Mouse (Mus musculus): ENCODE results near the gene Coq7.

Gene Coq7

DNA sequence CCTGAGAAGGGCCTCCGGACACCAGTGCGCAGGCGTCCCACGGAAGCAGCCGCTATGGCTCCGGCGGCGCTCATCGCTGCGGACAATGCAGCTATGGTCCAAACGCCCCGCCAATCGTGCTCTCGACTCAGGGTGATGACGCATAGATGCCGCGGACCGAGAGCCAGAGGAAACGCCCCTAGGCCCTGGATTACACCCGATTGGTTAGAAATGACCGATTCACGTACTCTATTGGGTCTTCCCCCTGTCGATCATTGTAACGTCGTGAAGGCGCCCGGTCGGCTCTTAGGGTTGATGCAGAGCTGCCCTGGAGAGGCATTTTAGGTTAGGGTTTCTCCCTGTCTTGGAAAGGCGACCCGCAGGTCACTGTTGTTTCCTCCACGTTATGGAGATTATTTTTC, at the start of gene Coq7:
Gene Coq7, minus strand, starts transcription at position 179 of the 401 bp plus-strand sequence.
- DNase-seq = peak; percentile 91 to 92

DNA sequence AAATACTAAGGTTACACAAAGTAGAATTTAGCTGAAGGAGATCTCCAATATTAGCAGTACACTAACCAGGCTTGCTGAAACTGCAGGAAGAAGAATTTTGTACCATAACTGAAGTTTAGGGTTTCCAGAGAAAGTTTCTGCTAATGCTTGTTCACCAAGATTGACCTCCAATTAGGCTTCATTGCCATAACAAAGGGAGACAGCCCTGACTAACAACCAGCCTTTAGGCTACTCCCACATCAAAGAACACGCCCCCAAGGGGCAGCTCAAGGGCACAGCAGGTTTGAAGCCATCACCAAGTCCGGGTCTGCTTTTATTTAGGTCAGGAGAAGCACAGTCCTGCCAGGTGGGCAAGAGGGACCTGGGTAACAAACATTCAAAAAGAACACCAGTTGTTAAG, 46.8 kb upstream of the Coq7 start:
- DNase-seq = no peak

DNA sequence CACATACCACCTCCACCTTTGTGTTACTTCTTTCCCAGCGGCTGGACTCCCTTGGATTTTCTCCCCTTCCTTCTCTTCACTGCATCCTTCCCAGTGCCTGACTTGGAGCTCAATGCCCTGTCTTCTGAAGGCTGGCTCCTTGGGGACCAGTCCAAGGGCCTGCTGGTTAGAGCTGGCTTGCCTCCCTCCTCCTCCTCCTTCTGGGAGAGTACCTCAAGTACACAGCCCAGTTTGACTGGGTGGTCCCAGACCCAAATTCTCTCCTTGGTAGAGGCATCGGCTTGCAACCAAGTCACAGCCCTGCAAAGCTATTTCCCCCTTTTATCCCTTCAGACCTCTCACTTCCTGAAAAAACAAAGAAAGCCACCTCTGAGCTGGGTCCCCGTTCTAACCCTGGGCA, 45.1 kb upstream of the Coq7 start:
- no peak for DNase-seq

DNA sequence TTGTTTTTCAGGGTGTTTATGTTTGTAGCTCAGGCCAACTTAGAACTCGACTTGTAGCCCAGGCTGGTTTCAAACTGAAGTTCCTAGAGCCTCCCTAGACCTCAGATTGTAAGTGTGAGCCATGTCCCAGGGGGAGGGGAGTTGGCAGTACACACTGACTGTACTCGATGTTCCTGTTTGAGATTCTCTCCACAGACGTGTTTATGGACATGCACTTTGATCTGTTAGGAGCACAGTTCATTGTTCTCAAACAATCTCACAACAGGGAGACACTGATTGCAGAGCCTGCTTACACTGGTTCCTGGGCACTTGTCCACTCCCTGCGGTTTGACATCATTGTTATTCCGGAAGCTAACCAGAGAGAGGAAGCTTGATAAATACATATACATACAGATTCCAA, 38.9 kb upstream of the Coq7 start:
- no peak for DNase-seq

DNA sequence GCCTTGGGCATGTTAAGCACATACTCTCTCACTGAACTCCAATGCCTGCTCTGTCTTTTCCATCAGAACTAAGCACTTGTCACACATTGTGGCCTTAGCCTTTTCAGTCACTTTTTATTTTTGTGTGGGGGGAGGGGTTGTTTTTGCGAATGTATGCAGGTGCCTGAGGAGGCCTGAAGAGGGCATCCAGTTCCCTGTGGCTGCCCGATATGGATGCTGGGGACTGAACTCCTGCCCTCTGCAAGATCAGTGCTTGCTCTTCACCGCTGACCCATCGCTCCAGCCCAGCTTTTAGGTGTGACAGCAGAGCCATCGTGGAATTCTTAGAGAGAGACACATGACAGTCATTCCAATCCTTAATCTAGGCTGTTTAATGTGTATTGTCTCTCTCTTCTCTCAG, 38.2 kb upstream of the Coq7 start:
- DNase-seq = no peak

DNA sequence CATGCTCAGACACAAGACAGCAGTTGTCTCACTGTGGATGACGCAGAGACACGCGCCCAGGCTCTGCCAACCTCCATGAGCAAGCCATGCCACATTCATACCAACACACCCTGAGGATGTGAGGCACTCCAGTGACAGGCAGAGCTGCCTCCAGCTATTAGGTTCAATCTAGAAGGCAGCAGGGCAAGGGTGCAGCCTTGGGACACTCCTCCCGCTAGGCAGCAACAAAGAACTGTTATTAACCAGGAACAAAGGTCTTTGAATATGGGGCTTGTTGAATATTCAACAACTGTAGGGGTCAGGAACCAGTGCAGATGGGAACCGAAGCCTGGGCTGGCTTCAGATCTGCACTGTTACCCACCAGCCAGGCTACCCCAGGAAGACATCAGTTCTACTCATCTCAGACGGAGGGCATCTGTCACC, 36.0 kb upstream of the Coq7 start:
- DNase-seq = no peak

DNA sequence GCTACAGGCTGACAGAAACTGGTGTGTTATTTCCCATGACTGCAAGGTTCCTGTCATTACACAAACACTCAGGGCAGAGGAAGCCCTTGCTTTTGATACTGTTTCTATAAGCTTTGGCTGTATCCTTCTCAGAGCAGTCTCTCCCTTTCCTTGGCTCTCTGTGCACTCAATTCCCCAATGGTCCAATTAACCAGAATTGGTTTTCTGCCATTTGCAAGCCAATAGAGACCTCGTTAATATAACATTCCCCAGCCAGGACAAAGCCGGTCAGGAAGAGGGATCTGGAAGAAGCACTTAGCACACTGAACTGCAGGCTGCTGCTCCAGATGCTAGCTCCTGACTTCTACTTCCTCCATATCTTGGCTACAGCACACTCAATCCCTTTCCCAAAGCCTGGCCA, 21.1 kb upstream of the Coq7 start:
- no peak for DNase-seq

DNA sequence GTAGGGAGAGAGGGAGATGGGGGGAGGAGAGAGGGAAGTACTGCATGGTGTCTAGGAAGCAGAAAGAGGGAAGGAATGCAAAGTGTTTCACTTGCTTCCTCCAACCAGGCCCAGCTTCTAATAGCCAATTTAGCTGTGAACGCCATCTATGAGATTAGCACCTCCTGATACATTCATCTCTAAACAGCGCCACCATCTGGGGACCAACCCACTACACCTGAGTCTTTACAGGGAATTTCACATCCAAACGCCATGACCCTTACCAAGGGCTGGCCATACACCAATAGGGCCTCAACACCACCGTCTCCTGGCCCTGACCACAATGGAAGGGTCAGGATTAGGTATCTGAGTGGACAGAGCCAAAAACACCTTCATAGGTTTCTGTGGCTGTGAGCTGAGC, 20.7 kb upstream of the Coq7 start:
- no peak for DNase-seq

DNA sequence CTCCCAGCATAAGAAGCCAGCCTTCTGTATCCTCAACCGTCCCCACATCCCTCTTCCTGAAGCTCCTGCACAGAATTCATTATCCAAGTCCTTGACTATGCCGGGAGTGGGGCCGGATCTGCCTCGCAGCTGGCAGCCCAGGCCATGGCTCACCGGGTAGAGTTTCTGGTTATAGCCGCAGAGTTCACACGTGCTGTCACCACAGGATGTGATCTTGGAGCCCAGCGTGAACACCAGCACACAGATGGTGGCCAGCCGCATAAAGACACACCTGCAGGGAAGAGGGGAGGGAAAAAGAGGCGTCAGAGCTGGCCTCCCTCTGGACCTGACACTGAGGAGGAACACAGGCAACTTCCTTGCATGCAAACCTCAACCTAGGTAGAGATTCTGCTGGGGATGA, 14.3 kb upstream of the Coq7 start:
- peak; percentile 21 to 38 for DNase-seq

DNA sequence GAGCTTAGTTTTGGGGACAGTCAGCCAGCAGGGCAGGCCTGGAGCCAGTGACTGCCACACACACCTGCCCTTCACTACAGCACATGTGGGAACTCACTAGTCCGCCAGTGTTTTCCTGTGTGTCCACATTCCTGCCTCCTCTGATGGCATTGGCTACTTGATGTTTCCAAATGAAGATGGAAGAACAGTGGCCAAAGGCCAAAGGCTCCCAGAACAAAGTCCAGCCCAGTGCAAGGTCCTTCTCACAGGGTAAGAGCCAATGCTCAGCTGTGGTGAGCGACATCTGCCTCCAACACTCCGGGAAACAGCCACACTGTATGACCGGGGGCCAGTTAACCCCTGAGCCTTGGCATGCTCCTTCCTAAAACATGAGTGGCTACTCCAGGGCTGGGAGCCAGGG, 11.0 kb upstream of the Coq7 start:
- no peak for DNase-seq

DNA sequence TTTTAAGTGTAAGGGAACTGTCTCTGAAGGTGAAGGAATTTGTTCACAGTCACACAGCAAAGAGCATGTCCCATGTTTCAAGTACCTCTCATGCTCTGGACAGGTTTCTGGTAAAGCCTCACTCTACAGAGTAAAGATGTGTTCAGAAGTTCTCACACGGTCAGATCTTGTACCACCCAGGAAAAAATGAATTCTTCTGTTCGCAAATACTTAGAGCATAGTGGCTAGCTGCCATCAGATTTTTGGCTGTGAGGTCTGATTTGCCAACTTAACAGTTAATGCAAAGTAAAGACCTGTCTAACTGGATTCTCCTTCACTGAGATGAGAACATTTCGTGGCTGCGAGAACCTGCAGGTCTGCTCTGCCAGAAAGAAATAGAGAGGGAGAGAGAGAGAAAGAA, 1.9 kb upstream of the Coq7 start:
- no peak for DNase-seq

DNA sequence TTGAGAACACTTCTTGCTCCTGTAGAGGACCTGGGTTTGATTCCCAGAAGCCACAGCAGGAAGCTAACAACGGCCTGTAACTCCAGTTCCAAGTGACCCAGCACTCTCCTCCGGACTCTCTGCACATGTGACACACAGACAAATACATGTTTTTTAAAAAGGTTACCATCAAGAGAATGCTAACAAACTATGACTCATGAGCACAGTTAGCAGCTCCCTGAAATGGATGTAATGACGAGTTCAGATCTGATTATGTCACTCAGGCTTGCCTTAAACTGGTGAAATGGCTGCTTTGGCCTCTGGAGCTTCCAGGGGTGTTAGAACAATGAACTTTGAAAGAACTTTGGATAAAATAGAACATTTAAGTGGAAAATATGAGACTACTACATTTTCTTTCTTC, 1.2 kb upstream of the Coq7 start:
- DNase-seq = no peak

DNA sequence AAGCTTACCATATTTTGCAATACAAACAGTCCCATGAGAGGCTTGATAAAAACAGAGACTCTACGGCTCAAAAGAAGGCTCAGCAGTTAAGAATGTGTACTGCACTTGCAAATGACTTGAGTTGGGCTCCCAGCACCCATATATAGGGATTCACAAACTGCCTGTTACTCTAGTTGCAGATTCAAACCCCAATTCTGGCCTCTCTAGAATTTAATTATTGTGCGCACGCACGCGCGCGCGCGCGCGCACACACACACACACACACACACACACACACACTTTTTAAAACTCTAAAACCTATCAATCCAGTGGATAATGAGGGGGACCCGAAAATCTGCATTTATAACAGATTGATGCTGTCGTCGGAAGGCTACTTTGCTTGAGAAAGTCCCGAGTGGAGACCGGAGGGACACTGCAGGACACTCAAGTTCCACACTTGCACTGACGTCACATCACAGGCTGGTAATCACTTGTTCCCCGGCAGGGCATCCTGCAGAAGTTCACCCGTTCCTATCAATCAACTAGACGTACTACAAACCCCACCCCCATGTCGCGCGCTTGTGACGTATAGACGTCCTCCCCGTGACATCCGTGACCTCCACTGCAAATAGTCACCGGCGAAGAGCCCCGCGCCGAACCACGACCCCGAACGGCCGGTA, 508 bp downstream of the Coq7 start:
- peak; percentile 96 to 98 for DNase-seq

DNA sequence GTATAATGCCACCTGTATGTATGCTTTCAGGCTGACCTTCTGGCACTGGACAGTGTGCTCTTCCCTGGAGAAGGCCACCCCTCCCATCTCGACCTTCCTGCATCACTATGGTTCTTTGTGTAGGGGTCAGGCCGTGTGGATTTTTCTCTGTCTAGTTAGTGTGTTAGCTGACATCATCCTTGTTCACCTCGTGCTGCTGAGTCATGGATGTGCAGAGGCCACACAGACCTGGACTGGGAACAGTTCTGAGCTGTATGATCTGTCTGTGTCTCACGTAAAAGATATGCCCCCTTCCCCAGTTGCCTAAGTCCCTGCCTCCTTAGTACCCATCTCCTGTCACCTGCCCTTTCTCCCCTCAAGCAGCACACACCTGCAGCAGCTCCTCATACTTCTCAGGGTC, 6.2 kb downstream of the Coq7 start:
- DNase-seq = no peak

DNA sequence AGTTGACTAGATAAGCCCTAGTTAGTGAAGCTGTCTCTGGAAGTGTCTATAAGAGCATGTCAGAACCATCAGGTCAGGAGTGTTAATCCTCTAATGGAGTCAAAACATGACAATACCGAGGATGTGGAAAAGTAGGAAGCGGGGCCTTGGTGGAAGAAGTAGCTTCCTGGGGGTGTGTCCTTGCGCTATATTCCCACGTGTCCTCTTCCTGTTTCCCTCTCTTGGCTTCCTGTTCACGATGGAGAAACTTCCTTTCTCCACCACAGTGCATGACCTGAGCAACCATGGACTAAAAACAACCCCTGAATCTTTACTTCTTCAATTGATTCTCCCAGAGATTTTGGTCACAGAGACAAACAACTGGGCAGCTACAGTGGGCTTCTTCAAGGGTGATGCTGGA, 11.1 kb downstream of the Coq7 start:
- no peak for DNase-seq

DNA sequence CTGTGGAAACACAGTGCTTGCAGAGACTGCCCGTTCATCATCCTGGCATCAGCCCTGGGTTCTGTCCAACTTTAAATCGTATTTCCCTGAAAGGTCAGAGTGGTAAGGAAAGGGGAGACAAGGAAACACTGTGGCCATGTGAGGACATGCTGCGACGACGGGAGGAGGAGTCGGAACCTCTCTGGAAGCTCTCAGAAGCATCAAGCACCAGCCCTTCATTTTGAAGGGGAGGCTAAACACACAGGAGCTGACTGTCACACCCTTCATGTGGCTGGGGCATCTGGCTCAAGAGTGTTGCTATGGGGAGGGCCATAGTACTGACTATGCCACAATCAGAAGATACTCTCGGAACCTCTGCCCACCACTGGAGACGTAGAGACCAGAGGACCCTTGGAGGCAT, 13.5 kb downstream of the Coq7 start:
- no peak for DNase-seq

DNA sequence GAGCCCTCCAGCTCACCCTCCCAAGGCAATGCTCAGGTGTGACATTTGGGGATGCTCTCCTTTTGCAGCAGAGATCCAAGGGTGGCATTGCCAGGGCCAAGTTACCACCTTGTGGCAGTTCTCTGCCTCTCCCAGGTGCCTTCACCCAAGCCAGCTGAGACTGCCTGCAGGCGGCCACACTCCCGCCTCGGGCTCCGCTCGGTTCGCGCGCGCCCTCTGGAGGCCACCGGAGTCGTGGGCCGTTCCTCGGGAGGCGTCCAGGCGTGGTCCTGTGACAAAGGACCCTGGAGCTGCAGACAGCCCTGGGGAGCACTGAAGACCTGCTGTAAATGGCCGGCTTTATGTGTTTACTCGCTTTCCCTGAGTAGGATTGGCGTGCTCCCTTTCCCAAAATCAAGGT, 14.5 kb downstream of the Coq7 start:
- DNase-seq = peak; percentile 70 to 74

DNA sequence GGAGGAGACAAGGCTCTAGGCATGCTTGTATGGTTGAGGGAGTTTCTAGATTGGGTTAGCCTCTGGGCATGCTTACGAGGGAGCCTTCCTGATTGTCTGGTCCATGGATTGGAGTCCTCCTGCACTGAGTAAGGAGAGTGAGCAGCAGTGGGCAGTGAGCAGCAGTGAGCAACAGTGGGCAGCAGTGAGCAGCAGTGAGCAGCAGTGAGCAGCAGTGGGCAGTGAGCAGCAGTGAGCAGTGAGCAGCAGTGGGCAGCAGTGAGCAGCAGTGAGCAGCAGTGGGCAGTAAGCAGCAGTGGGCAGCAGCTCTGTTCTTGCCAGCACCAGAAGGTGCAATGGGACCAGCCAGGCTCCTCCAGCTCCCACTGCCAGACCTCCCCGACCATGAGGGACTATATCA, 15.3 kb downstream of the Coq7 start:
- no peak for DNase-seq

DNA sequence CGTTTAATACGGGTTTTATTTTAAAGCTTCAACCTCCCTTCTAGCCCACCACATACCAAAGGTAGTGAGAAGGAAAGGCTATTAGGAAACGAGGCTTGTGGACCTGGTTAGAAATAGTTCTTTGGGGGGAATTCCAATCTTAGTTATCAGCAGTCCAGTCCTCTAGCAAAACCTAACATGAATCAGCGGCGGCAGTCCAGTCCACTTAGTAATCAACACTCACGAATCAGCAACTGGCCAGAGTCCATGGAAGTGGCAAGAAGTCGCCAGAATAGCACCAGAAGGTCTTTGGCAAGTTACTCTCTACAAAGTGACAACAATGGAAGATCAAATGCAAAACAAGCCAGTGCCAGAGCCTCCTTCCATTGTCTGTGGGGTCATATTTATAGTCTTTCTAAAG, 24.6 kb downstream of the Coq7 start:
- no peak for DNase-seq

DNA sequence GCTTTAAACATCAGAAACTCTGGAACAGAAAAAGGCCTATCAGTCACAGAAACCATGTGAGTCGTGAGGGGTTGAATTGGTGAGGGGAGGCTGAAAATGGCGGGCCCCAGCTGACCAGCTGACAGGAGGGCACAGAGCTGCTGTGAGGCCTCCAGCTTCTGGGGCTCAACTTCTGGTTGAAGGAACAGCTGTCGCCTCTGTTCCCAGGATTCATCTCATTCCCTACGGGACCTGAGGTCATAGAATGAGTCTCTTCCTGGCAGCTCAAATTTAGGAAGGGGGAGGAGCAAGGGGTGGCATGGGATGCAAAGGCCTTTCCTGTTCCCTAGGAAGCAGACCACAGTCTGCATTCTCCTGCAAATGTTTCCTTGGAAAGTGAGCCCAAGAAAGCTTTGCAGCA, 29.3 kb downstream of the Coq7 start:
- DNase-seq = no peak

DNA sequence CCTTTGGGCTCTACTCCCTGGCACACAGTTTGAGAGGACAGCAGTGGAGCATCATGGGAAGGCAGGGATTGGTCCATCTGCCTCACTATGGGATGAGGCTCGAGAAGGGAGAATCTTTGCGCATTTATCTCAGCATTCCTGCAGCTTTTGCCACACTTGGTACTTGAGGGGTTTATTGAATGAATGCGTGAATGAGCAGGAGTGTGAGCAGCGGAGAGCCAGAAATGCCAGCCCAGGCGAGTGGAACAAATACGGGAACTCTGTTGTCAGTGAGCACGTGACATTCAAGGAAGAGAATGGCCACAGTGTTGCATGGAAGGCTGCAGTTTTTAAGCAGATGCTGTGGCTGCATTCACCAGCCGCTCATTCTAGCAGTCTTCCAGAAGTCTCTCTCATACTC, 30.8 kb downstream of the Coq7 start:
- no peak for DNase-seq

DNA sequence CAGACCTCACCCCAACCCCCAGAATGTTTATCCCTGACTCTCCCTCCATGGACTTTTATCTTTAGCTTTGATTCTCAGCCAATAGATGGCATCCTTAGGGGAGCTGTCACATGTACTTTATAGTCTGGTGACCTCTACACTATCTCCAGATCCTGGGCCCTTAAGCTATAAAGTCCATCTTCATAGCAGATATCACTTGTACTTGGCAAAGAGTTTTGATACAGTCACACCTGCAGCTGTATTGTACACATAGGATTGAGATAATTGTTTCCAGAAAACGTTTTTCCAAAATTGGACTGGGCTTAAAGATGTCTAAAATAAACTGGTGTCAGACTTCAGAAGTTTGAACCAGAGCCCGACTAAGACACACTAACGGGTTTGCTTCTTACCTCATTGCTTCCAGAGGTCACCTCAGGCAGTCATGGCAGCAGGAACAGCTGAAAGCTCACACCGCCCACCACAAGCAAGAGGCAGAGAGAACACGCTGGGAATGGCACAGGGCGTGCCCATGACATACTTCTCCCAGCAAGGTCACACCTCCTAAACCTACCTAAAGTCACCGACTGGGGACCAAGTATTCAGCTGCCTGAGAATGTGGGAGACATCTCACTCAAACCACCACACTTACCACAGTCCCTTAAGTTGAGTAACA, 33.2 kb downstream of the Coq7 start:
- no peak for DNase-seq

DNA sequence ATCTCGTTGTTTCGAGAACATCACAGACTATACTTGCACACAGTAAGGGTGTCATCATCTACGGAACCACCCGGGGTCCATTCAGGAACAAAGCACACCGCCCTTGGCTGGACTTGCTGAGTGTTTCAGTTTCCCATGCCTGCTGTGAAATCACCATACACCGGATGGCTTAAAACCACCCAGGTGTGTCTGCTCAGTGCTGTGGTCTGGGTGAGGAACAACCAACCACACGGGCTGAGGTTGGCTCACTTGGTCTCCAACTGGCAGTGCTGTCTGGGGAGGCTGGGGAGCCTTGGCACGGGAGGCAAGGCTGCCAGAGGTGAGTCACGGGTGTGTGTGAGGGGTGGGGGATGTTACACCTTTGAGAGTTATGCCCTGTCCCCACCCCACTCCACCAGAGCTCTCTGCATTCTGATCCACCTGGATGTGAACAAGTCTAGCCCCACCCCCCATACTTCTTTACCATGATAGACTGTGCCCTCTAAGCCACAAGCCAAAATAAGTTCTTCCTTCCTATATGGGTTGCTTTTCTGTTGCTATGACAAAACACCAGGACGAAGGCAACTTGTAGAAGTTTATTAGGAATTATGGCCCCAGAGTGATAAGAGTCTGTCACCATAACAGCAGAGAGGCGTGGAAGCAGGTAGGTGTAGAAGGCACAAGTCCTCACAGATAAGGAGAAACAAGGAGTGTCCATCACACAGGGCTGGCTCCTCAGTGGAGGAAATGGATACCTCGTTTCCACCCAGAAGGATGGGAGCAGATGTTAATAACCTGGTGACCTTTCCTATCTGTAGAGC, 34.0 kb downstream of the Coq7 start:
- no peak for DNase-seq

DNA sequence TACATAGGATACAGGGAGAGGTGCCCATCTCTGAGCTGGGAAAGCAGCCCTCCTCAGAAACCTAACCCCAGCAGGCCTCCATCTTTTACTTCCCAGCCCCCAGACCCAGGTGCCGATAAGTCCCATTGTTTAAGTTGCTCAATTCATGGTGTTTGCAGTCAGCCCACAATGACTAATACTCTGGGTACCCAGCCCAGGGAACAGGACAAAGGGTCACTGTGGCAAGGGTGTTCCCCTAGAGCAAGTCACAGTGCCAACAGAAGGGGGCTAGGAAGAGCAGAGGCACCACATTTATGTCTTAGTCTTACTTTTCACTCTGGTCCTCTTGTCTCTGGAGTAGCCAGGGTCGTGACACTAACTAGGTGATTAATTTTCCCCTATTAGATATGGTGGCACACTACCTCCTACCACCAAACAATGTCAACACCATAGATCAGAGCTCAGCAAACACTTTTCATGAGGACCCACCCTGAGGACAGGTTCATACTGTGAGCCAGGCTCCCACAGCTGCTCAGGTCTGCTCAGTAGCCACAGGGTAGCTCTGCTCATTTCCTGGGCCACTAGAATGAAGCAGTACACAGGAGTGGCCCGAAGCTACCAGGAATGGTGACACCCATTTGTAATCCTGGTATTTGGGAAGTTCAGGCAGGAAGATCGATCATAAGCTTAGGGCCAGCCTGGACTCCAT, 38.1 kb downstream of the Coq7 start:
- no peak for DNase-seq
